Mouse (Mus musculus) lung, postnatal 36 days (tissue): ENCODE data around the gene Slc25a19.

Experiments
- DNase-seq: peaks from one replicate; pipeline ENCODE4 v3.0.0; 2022; ENCODE audit warnings: mixed read lengths

Gene Slc25a19

GRCm38 (mm10) chr11:115616893-115617292 lies 11.2 kb downstream of the Slc25a19 start:
- no peak for DNase-seq

GRCm38 (mm10) chr11:115616371-115616770 lies 11.7 kb downstream of the Slc25a19 start:
- no peak for DNase-seq

- DNase-seq: no peak
Observed at GRCm38 (mm10) chr11:115615875-115616274, 12.2 kb downstream of the Slc25a19 start.

GRCm38 (mm10) chr11:115615108-115615825 lies 12.8 kb downstream of the Slc25a19 start:
- no peak for DNase-seq

GRCm38 (mm10) chr11:115614346-115615107 lies 13.6 kb downstream of the Slc25a19 start:
- no peak for DNase-seq

GRCm38 (mm10) chr11:115613138-115613945 lies 14.8 kb downstream of the Slc25a19 start:
- peak; percentile 59 for DNase-seq

- DNase-seq: peak; percentile 95
Observed at GRCm38 (mm10) chr11:115612410-115613137, 15.5 kb downstream of the Slc25a19 start, which contains the start of gene Mif4gd. Gene Mif4gd, minus strand, starts transcription at chr11:115612969.

- peak; percentile 88 for DNase-seq
Observed at GRCm38 (mm10) chr11:115612059-115612409, 16.1 kb downstream of the Slc25a19 start.

- DNase-seq: no peak
Observed at GRCm38 (mm10) chr11:115611173-115611572, 16.9 kb downstream of the Slc25a19 start.

GRCm38 (mm10) chr11:115609576-115609975 lies 18.5 kb downstream of the Slc25a19 start:
- no peak for DNase-seq

- no peak for DNase-seq
Observed at GRCm38 (mm10) chr11:115608421-115609399, 19.4 kb downstream of the Slc25a19 start.

- no peak for DNase-seq
Observed at GRCm38 (mm10) chr11:115606733-115607132, 21.4 kb downstream of the Slc25a19 start.

- no peak for DNase-seq
Observed at GRCm38 (mm10) chr11:115604304-115604696, 23.8 kb downstream of the Slc25a19 start.

GRCm38 (mm10) chr11:115603476-115604303 lies 24.4 kb downstream of the Slc25a19 start, which contains the start of the genes Mrps7 and Gga3:
Gene Mrps7, plus strand, starts transcription at chr11:115603925.
Gene Gga3, minus strand, starts transcription at chr11:115604051.
- peak; percentile 93 for DNase-seq

GRCm38 (mm10) chr11:115603128-115603475 lies 25.0 kb downstream of the Slc25a19 start:
- no peak for DNase-seq

- DNase-seq: no peak
Observed at GRCm38 (mm10) chr11:115601174-115601573, 26.9 kb downstream of the Slc25a19 start.

GRCm38 (mm10) chr11:115600743-115601142 lies 27.4 kb downstream of the Slc25a19 start:
- DNase-seq: no peak

- DNase-seq: no peak
Observed at GRCm38 (mm10) chr11:115599722-115600121, 28.4 kb downstream of the Slc25a19 start.

GRCm38 (mm10) chr11:115598309-115598708 lies 29.8 kb downstream of the Slc25a19 start:
- no peak for DNase-seq

- no peak for DNase-seq
Observed at GRCm38 (mm10) chr11:115595209-115595608, 32.9 kb downstream of the Slc25a19 start.
